In genomic region chr8:105855248-105856167, GRCm38 (mm10) we compare ENCODE assay signal across 8 mouse cellular contexts. TPM values are rescaled to one million over a fixed set of nuclear protein-coding genes. Genes with fewer than 3 reads are reported as not detected.
DNase-seq lines count a peak whose midpoint lies in the region; ATAC-seq lines count a peak whose summit lies in the region.

No protein-coding gene starts in this region.

- H3K27me3 ChIP-seq in heart, embryonic 16.5 days (ENCODE audit: control insufficient read depth, insufficient read depth, low read length), result no peaks in the 10 kb centered on the region

- WGBS in heart, embryonic 16.5 days, result 1% methylated on average over 71 of the region's 71 CpGs

- peak overlapping the region; percentile 86 for H3K27ac ChIP-seq in heart, embryonic 16.5 days (ENCODE audit: low read length)

- H3K9me3 ChIP-seq in heart, embryonic 16.5 days (replicated peaks; ENCODE audit: control insufficient read depth, low read length), result no peaks in the 10 kb centered on the region

- peaks cover 40% of the 10 kb centered on the region for H3K4me1 ChIP-seq in heart, embryonic 16.5 days (ENCODE audit: control insufficient read depth, insufficient read depth, low read length)

- H3K4me2 ChIP-seq in heart, embryonic 16.5 days (ENCODE audit: low read depth, low read length), result peak overlapping the region; percentile 86

- no peaks in the 10 kb centered on the region for H3K36me3 ChIP-seq in heart, embryonic 16.5 days (ENCODE audit: control insufficient read depth, insufficient read depth)

- H3K9ac ChIP-seq in heart, embryonic 16.5 days (ENCODE audit: low read length), result peak overlapping the region; percentile 86

- DNase-seq in adrenal gland, adult 8-10 months, result peak; percentile 55
- DNase-seq in layer of hippocampus, adult 9-11 months, result peak; percentile 40
- DNase-seq in lung, postnatal 10 days, result peak; percentile 59
- peak; percentile 60 for DNase-seq in right cerebral cortex, postnatal 4 days

- peak; percentile 15 for ATAC-seq in CD4-positive, CD25-positive, alpha-beta regulatory T cell, adult 4 months
- peak; percentile 4; the same call in 1 of the 2 replicates for ATAC-seq in erythroblast, adult 5-6 weeks (replicated peaks; ENCODE audit: low FRiP score, poor library complexity, severe bottlenecking)
- ATAC-seq in heart, embryonic 16.5 days (replicated peaks; ENCODE audit: extremely low read depth, insufficient read depth, low FRiP score), result peak; percentile 26
- ATAC-seq in megakaryocyte-erythroid progenitor cell, adult 5-6 weeks (replicated peaks; ENCODE audit: low FRiP score, low TSS enrichment, poor library complexity, severe bottlenecking), result no peak

- H3K4me3 ChIP-seq in heart, embryonic 16.5 days (ENCODE audit: low read length), result peak overlapping the region; percentile 74

RNA-seq across cellular contexts. Expression of gene Thap11, which starts 0.6 kb away (rescaled TPM):
- polyA plus RNA-seq in CD4-positive, CD25-positive, alpha-beta regulatory T cell, adult 4 months (2017; shearing (Covaris generic)), result 1 to 10 TPM; 4.5 to 6.0 TPM
- 10 to 100 TPM; 38.2 to 45.1 (median 43.6) TPM for total RNA-seq in adrenal gland, adult 8-10 months (2022)
- total RNA-seq in erythroblast, adult 5-6 weeks (2015; ENCODE audit: low replicate concordance), result 6.3 and 16.3 TPM in 2 replicates
- 7.1 and 8.3 TPM in 2 replicates for total RNA-seq in erythroblast, adult 5-6 weeks (2017; ENCODE audit: low replicate concordance)
- 49.0 and 50.9 TPM in 2 replicates for polyA plus RNA-seq in heart, embryonic 16.5 days (2015; fragmentation: Nextera tagmentation; extraction: Ambion mirVana)
- total RNA-seq in megakaryocyte-erythroid progenitor cell, adult 5-6 weeks (2014; fragmentation: Nextera tagmentation), result 24.4 and 27.1 TPM in 2 replicates
- total RNA-seq in megakaryocyte-erythroid progenitor cell, adult 5-6 weeks (2017), result 18.5 and 33.4 TPM in 2 replicates

RNA-seq across cellular contexts. Expression of gene Cenpt, which starts 2.4 kb away (rescaled TPM):
- 10 to 100 TPM; 14.1 to 23.3 TPM for polyA plus RNA-seq in CD4-positive, CD25-positive, alpha-beta regulatory T cell, adult 4 months (2017; shearing (Covaris generic))
- total RNA-seq in adrenal gland, adult 8-10 months (2022), result 1 to 10 TPM; 6.2 to 9.7 (median 7.3) TPM
- 13.1 and 15.9 TPM in 2 replicates for total RNA-seq in erythroblast, adult 5-6 weeks (2015; ENCODE audit: low replicate concordance)
- 9.6 and 11.3 TPM in 2 replicates for total RNA-seq in erythroblast, adult 5-6 weeks (2017; ENCODE audit: low replicate concordance)
- polyA plus RNA-seq in heart, embryonic 16.5 days (2015; fragmentation: Nextera tagmentation; extraction: Ambion mirVana), result 34.0 and 35.6 TPM in 2 replicates
- 32.0 and 47.6 TPM in 2 replicates for total RNA-seq in megakaryocyte-erythroid progenitor cell, adult 5-6 weeks (2014; fragmentation: Nextera tagmentation)
- 14.2 and 20.0 TPM in 2 replicates for total RNA-seq in megakaryocyte-erythroid progenitor cell, adult 5-6 weeks (2017)

RNA-seq across cellular contexts. Expression of gene Nutf2, which starts 4.9 kb away (rescaled TPM):
- polyA plus RNA-seq in CD4-positive, CD25-positive, alpha-beta regulatory T cell, adult 4 months (2017; shearing (Covaris generic)), result 10 to 100 TPM in 1 of 2 experiments, 1 to 10 TPM in 1; 9.9 to 48.7 TPM
- total RNA-seq in adrenal gland, adult 8-10 months (2022), result 10 to 100 TPM; 28.5 to 37.2 (median 29.0) TPM
- 48.1 and 55.3 TPM in 2 replicates for total RNA-seq in erythroblast, adult 5-6 weeks (2015; ENCODE audit: low replicate concordance)
- total RNA-seq in erythroblast, adult 5-6 weeks (2017; ENCODE audit: low replicate concordance), result 5.7 and 8.9 TPM in 2 replicates
- polyA plus RNA-seq in heart, embryonic 16.5 days (2015; fragmentation: Nextera tagmentation; extraction: Ambion mirVana), result 132 and 194 TPM in 2 replicates
- total RNA-seq in megakaryocyte-erythroid progenitor cell, adult 5-6 weeks (2014; fragmentation: Nextera tagmentation), result 174 and 237 TPM in 2 replicates
- 29.3 and 101 TPM in 2 replicates for total RNA-seq in megakaryocyte-erythroid progenitor cell, adult 5-6 weeks (2017)

RNA-seq across cellular contexts. Expression of gene Edc4, which starts 25.2 kb away (rescaled TPM):
- polyA plus RNA-seq in CD4-positive, CD25-positive, alpha-beta regulatory T cell, adult 4 months (2017; shearing (Covaris generic)), result 10 to 100 TPM; 30.2 to 66.0 TPM
- 10 to 100 TPM; 34.1 to 61.1 (median 46.6) TPM for total RNA-seq in adrenal gland, adult 8-10 months (2022)
- 4.0 and 9.2 TPM in 2 replicates for total RNA-seq in erythroblast, adult 5-6 weeks (2015; ENCODE audit: low replicate concordance)
- total RNA-seq in erythroblast, adult 5-6 weeks (2017; ENCODE audit: low replicate concordance), result 12.4 and 17.6 TPM in 2 replicates
- polyA plus RNA-seq in heart, embryonic 16.5 days (2015; fragmentation: Nextera tagmentation; extraction: Ambion mirVana), result 32.6 and 33.7 TPM in 2 replicates
- total RNA-seq in megakaryocyte-erythroid progenitor cell, adult 5-6 weeks (2014; fragmentation: Nextera tagmentation), result 45.9 and 46.3 TPM in 2 replicates
- total RNA-seq in megakaryocyte-erythroid progenitor cell, adult 5-6 weeks (2017), result 25.9 and 38.4 TPM in 2 replicates

RNA-seq across cellular contexts. Expression of gene Tsnaxip1, which starts 28.0 kb away (rescaled TPM):
- polyA plus RNA-seq in CD4-positive, CD25-positive, alpha-beta regulatory T cell, adult 4 months (2017; shearing (Covaris generic)), result under 1 TPM in 1 of 2 experiments, not detected in 1; 0.19 TPM
- total RNA-seq in adrenal gland, adult 8-10 months (2022), result not detected
- total RNA-seq in erythroblast, adult 5-6 weeks (2015; ENCODE audit: low replicate concordance), result 1.0 and 1.2 TPM in 2 replicates
- total RNA-seq in erythroblast, adult 5-6 weeks (2017; ENCODE audit: low replicate concordance), result 2.5 and 3.2 TPM in 2 replicates
- 0.43 and 0.64 TPM in 2 replicates for polyA plus RNA-seq in heart, embryonic 16.5 days (2015; fragmentation: Nextera tagmentation; extraction: Ambion mirVana)
- not detected in 2 replicates for total RNA-seq in megakaryocyte-erythroid progenitor cell, adult 5-6 weeks (2014; fragmentation: Nextera tagmentation)
- total RNA-seq in megakaryocyte-erythroid progenitor cell, adult 5-6 weeks (2017), result not detected in 2 replicates
